Mouse (Mus musculus) C2C12 (cell line): ENCODE measurements around the gene Elac2. TPM values are rescaled to one million over a fixed set of nuclear protein-coding genes. Genes with fewer than 3 reads are reported as not detected.

ENCODE experiments used
- H3K27me3 ChIP-seq: one replicate; pipeline ENCODE4 v1.6.1; 2011; ENCODE audit not compliant: control insufficient read depth, insufficient read depth, insufficient read length
- H3K36me3 ChIP-seq: one replicate; pipeline ENCODE4 v1.6.1; 2011; ENCODE audit not compliant: control insufficient read depth, insufficient read depth
- H3K4me3 ChIP-seq: one replicate; pipeline ENCODE4 v1.5.1; 2011; ENCODE audit warnings: mild to moderate bottlenecking, control low read depth; ENCODE audit not compliant: poor library complexity, insufficient read depth, severe bottlenecking
- H3K79me2 ChIP-seq: one replicate; pipeline ENCODE4 v1.6.1; 2011; ENCODE audit not compliant: control insufficient read depth, insufficient read depth
- H3K79me3 ChIP-seq: one replicate; pipeline ENCODE4 v1.6.1; 2011; ENCODE audit warnings: low read depth, control low read depth
- H3ac ChIP-seq: one replicate; pipeline ENCODE3; 2011; ENCODE audit warnings: low read depth; ENCODE audit not compliant: control insufficient read depth, insufficient read length
- CEBPB ChIP-seq: IDR thresholded peaks from one replicate; pipeline ENCODE4 v1.6.1; 2011; ENCODE audit warnings: low read depth, mild to moderate bottlenecking, control low read depth, moderate library complexity
- CTCF ChIP-seq: IDR thresholded peaks from one replicate; pipeline ENCODE4 v1.5.1; 2011; ENCODE audit not compliant: control insufficient read depth, insufficient read depth, insufficient read length
- FOSL1 ChIP-seq: IDR thresholded peaks from one replicate; pipeline ENCODE4 v1.8.0; 2011; ENCODE audit warnings: mild to moderate bottlenecking, low read length; ENCODE audit not compliant: poor library complexity, insufficient read depth, severe bottlenecking
- MAX ChIP-seq: IDR thresholded peaks from one replicate; pipeline ENCODE4 v1.6.1; 2011; ENCODE audit warnings: mild to moderate bottlenecking, control low read depth
- MYOD1 ChIP-seq: IDR thresholded peaks from one replicate; pipeline ENCODE4 v1.6.1; 2011; ENCODE audit warnings: low read depth; ENCODE audit not compliant: control insufficient read depth, insufficient read length
- MYOG ChIP-seq: IDR thresholded peaks from one replicate; pipeline ENCODE4 v1.6.1; 2011; ENCODE audit not compliant: control insufficient read depth, insufficient read length; ENCODE audit errors: extremely low read depth
- USF1 ChIP-seq: IDR thresholded peaks from one replicate; pipeline ENCODE4 v1.6.1; 2011; ENCODE audit warnings: low read depth, mild to moderate bottlenecking, control low read depth, moderate library complexity
- polyA plus RNA-seq: library from polyadenylated mRNA; unstranded; fragments of >200 nt; fragmentation: generic; extraction: Trizol; gene quantifications from one replicate; pipeline ENCODE4 v1.2.1, GENCODE M21; 2012; ENCODE audit warnings: missing spikeins

Gene Elac2
- polyA plus RNA-seq, 1 experiment, result 43.5 TPM

DNA sequence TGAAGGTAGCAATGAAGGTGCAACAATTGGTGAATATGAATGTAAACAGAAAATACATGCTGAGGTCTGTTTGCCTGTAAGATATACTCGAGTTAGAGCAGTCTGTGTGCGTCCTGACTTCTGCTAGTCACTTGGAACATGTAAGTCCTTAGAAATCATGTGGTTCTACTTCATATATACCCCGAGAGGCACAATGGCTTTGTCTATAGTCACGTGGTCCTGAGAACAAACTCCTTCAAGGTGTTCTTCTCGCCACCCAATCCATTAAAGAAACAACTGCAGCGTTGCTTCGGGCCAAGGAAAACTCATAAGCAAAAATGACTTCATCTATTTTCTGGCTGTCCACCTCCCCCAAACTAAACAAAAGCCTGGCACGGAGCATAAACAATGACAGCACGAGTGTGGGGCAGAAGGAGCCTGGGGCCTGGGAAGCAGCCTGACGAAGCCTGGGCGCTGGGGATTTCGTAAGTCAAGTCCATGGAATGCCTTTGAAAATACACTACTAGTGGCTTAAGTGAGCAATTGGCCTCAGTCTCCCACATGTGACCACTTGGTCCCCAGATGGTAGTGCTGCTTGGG, 60.8 kb downstream of the Elac2 start:
- H3K4me3 ChIP-seq, result no peak overlapping the region
- H3K27me3 ChIP-seq, result no peaks in the 10 kb centered on the region
- H3K79me2 ChIP-seq, result no peaks in the 10 kb centered on the region
- H3K79me3 ChIP-seq, result no peaks in the 10 kb centered on the region
- no peaks in the 10 kb centered on the region for H3K36me3 ChIP-seq
- no peak overlapping the region for H3ac ChIP-seq
- TF ChIP-seq MAX (no peak), MYOG (no peak), USF1 (no peak), MYOD1 (no peak), CTCF (no peak), CEBPB (no peak)

GRCm38 (mm10) chr11:65040556-65040955, 61.7 kb downstream of the Elac2 start:
- no peak overlapping the region for H3K4me3 ChIP-seq
- H3ac ChIP-seq, result no peak overlapping the region
- TF ChIP-seq MYOD1 (no peak), MAX (no peak), CEBPB (no peak), CTCF (no peak), USF1 (no peak), FOSL1 (no peak), MYOG (no peak)
- H3K36me3 ChIP-seq, result no peaks in the 10 kb centered on the region
- no peaks in the 10 kb centered on the region for H3K27me3 ChIP-seq
- no peaks in the 10 kb centered on the region for H3K79me3 ChIP-seq
- H3K79me2 ChIP-seq, result no peaks in the 10 kb centered on the region

GRCm38 (mm10) chr11:65049090-65049489, 70.3 kb downstream of the Elac2 start:
- TF ChIP-seq MYOG, result no peak
- TF ChIP-seq FOSL1, result no peak
- H3ac ChIP-seq, result no peak overlapping the region
- H3K36me3 ChIP-seq, result no peaks in the 10 kb centered on the region
- H3K4me3 ChIP-seq, result no peak overlapping the region
- no peaks in the 10 kb centered on the region for H3K27me3 ChIP-seq
- H3K79me2 ChIP-seq, result no peaks in the 10 kb centered on the region
- no peaks in the 10 kb centered on the region for H3K79me3 ChIP-seq

GRCm38 (mm10) chr11:65050819-65051218, 72.0 kb downstream of the Elac2 start:
- no peaks in the 10 kb centered on the region for H3K27me3 ChIP-seq
- H3K36me3 ChIP-seq, result no peaks in the 10 kb centered on the region
- H3K4me3 ChIP-seq, result no peak overlapping the region
- TF ChIP-seq MAX, result no peak
- no peak for TF ChIP-seq CEBPB
- TF ChIP-seq MYOD1, result no peak
- TF ChIP-seq MYOG, result no peak
- TF ChIP-seq FOSL1, result no peak
- no peak for TF ChIP-seq CTCF
- TF ChIP-seq USF1, result no peak
- H3K79me2 ChIP-seq, result no peaks in the 10 kb centered on the region
- H3K79me3 ChIP-seq, result no peaks in the 10 kb centered on the region
- no peak overlapping the region for H3ac ChIP-seq

Other genes starting within 250 kb of the Elac2 start
- not detected for gene 1700086D15Rik, start 180.9 kb downstream of the Elac2 start, polyA plus RNA-seq
- gene Arhgap44, start 183.9 kb downstream of the Elac2 start, polyA plus RNA-seq, result 7.8 TPM